Mouse (Mus musculus) c-Kit-negative CD71-positive TER-119-positive erythroid progenitor cells, embryonic 14.5 days (primary cell): Measurements from ENCODE around the gene Crlf1.
A peak's percentile ranks its signal among the peaks of the same experiment; 100 is the strongest.

Source experiments
- DNase-seq: peaks from one replicate; pipeline ENCODE4 v3.0.0-alpha.2; 2013; ENCODE audit warnings: low read depth, low spot score

The Crlf1 gene

GRCm38 (mm10) chr8:70492664-70493640 lies at the start of gene Crlf1:
Crlf1 (plus strand) TSS chr8:70493158.
- DNase-seq = no peak

GRCm38 (mm10) chr8:70443326-70443725 lies 49.6 kb upstream of the Crlf1 start:
- DNase-seq = peak; percentile 84

GRCm38 (mm10) chr8:70445988-70446387 lies 47.0 kb upstream of the Crlf1 start:
- no peak for DNase-seq

GRCm38 (mm10) chr8:70447639-70448420 lies 45.1 kb upstream of the Crlf1 start:
- no peak for DNase-seq

- no peak for DNase-seq
These were observed 40.6 kb upstream of the Crlf1 start for GRCm38 (mm10) chr8:70452196-70452966.

- no peak for DNase-seq
These were observed 39.1 kb upstream of the Crlf1 start for GRCm38 (mm10) chr8:70453852-70454251.

GRCm38 (mm10) chr8:70456996-70457395 lies 36.0 kb upstream of the Crlf1 start:
- DNase-seq = no peak

- DNase-seq = no peak
These were observed 35.1 kb upstream of the Crlf1 start for GRCm38 (mm10) chr8:70457882-70458281.

GRCm38 (mm10) chr8:70458462-70458861 lies 34.5 kb upstream of the Crlf1 start:
- no peak for DNase-seq

- DNase-seq = no peak
These were observed 33.3 kb upstream of the Crlf1 start for GRCm38 (mm10) chr8:70459636-70460035.

- DNase-seq = no peak
These were observed 32.8 kb upstream of the Crlf1 start for GRCm38 (mm10) chr8:70460199-70460598.

- DNase-seq = no peak
These were observed 32.4 kb upstream of the Crlf1 start for GRCm38 (mm10) chr8:70460606-70461005.

GRCm38 (mm10) chr8:70461765-70462515 lies 31.0 kb upstream of the Crlf1 start:
- DNase-seq = no peak

- DNase-seq = no peak
These were observed 30.5 kb upstream of the Crlf1 start for GRCm38 (mm10) chr8:70462516-70462813.

GRCm38 (mm10) chr8:70463306-70463705 lies 29.7 kb upstream of the Crlf1 start:
- no peak for DNase-seq

- DNase-seq = no peak
These were observed 28.8 kb upstream of the Crlf1 start for GRCm38 (mm10) chr8:70464162-70464561.

- no peak for DNase-seq
These were observed 27.3 kb upstream of the Crlf1 start for GRCm38 (mm10) chr8:70465701-70466100.

- DNase-seq = no peak
These were observed 26.7 kb upstream of the Crlf1 start for GRCm38 (mm10) chr8:70466305-70466704.

GRCm38 (mm10) chr8:70466771-70467170 lies 26.2 kb upstream of the Crlf1 start:
- DNase-seq = no peak

- DNase-seq = no peak
These were observed 25.7 kb upstream of the Crlf1 start for GRCm38 (mm10) chr8:70467229-70467725.

GRCm38 (mm10) chr8:70467907-70468306 lies 25.1 kb upstream of the Crlf1 start:
- no peak for DNase-seq
